Mouse (Mus musculus) testis, adult 2 months (tissue): ENCODE data around the gene Wscd1.

Experiments used
- CTCF ChIP-seq: fragments of 200-500 bp; IDR thresholded peaks from 2 replicates; pipeline ENCODE4 v1.5.1; 2012; ENCODE audit warnings: low read depth, mild to moderate bottlenecking, inconsistent platforms, low read length, moderate library complexity; ENCODE audit not compliant: control insufficient read depth, insufficient read depth, insufficient replicate concordance
- POLR2A ChIP-seq: fragments of 200-500 bp; IDR thresholded peaks from 2 replicates; pipeline ENCODE4 v1.6.1; 2012; ENCODE audit warnings: low read depth, mild to moderate bottlenecking, inconsistent platforms, low read length, moderate library complexity; ENCODE audit not compliant: control insufficient read depth

DNA sequence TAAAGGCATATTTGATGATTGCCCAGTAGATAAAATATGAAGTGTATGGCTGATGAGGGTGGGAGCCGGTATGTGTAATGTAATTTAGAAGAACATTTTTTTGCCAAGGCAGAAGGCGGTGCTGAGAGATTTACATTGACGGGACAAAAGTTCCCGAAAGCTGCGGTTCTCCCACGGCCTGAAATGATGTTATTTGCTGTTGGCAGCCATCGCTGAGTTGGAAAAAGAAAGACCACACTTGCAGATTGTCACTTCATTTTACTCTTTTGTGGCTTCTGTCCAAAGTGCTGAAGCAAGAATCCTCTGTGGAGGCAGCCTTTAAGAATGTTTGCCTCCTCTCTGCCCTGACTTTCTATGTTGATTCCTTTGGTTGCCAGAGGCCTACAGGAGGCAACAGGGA lies 63.2 kb downstream of the Wscd1 start:
- TF ChIP-seq CTCF (no peak), POLR2A (no peak)
